Mouse (Mus musculus): ENCODE measurements around the gene Cxcl12.

Cxcl12 gene

DNA sequence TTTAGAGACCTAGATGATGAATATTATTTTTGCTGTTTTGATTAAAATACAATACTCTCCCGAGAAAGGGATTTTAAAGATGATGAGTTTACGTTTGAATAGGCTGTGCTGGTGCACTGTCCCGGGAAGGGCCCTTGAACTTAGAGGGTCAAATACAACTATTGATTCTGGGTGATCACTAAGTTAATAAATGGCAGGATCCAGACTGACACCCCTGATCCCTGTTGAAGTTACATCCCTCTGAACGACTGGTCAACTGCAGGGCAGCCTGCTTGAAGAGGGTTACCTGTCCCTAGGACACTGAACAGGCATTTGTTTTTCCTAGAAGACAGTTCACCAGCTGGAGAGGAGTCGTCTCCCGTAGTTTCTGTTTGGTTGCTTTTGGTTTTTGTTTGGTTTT, 4.0 kb downstream of the Cxcl12 start:
- in situ Hi-C loops (cut with MboI; ENCODE audit: low sequenced_read_pairs): loop anchor here (10.0 to 25.0 kb wide), 2 partner anchors 415 to 652 kb away; no protein-coding TSS in a partner anchor

- in situ Hi-C loops (cut with MboI; ENCODE audit: low sequenced_read_pairs): loop anchor here (10.0 to 25.0 kb wide), 2 partner anchors 413 to 651 kb away; no protein-coding TSS in a partner anchor
Observed at GRCm38 (mm10) chr6:117173876-117174275, 5.5 kb downstream of the Cxcl12 start.

DNA sequence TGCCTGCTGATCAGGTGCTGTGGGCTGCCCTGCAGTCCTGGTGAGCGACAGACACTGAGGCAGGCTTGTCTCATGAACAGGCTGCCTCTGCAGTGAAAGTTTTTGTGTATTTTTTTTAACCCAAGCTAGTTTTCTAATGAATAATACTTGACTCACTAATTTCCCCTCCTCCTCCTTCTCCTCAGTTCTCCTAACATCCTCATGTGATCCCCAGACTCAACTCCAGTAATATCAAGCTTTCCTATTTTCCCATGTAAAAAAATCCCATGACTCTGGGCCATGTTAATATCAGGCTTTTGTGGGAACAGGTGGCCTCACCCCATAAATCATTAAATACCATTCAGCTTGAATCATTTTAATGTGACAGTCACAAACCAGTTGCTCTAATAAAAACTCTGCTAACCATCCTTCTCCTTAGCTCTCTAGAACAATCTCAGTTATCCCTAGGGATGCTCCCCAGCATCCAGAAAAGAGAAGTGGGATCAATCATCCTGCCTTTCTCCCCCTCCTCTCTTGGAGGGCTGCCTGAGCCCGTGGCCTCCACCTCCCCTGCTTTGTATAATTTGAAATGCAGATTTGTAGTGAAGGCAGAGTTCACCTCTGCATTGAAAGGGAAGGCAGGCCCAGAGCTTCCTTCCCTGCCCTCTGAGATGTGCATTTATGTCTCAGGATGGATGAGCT, 6.9 kb downstream of the Cxcl12 start:
- in situ Hi-C loops (cut with MboI; ENCODE audit: low sequenced_read_pairs): loop anchor here (10.0 kb wide), 1 partner anchor 650 kb away; no protein-coding TSS in a partner anchor

DNA sequence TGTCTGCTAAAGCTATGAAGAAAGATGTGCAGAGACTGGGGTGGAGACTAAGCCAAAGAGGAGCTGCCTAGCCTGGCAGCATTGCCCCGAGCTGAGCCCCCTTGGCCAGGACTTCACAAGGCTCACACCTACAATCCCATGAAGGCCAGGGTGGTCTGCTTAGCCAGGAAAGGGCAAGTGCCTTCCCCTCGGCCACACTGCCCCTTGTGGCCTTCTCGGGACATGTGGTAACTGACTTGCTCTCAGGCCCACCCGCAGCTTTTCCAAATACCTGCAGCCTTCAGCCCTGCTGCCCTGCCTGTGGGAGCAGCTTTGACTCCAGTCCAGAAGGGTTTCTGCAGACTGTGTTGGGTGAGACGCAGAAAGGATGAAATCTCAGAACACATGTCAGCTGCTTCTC, 8.1 kb downstream of the Cxcl12 start:
- in situ Hi-C loops (cut with MboI; ENCODE audit: low sequenced_read_pairs): loop anchor here (10.0 kb wide), 1 partner anchor 648 kb away; no protein-coding TSS in a partner anchor

GRCm38 (mm10) chr6:117180303-117180702, 12.0 kb downstream of the Cxcl12 start:
- in situ Hi-C loops (cut with MboI; ENCODE audit: low sequenced_read_pairs): no loop called here

GRCm38 (mm10) chr6:117185381-117185780, 17.0 kb downstream of the Cxcl12 start:
- in situ Hi-C loops (cut with MboI; ENCODE audit: low sequenced_read_pairs): no loop called here

DNA sequence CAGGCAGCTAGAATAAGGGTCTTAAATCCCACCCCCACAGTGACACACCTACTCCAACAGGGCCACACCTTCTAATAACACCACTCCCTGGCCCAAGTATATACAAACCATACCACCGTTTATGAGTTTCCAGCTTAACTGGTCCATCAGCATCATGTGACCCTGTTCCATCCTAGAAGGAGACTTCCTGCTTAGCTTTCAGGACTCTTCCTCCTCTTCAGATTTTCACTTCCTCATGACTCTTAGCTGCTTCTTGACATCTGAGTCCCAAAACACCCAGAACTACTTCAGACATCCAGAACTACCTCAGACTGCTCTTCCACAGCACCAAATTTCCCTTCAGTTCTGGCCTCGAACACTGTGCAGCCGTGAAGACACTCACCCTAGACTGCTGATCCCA, 22.1 kb downstream of the Cxcl12 start:
- in situ Hi-C loops (cut with MboI; ENCODE audit: low sequenced_read_pairs): no loop called here

DNA sequence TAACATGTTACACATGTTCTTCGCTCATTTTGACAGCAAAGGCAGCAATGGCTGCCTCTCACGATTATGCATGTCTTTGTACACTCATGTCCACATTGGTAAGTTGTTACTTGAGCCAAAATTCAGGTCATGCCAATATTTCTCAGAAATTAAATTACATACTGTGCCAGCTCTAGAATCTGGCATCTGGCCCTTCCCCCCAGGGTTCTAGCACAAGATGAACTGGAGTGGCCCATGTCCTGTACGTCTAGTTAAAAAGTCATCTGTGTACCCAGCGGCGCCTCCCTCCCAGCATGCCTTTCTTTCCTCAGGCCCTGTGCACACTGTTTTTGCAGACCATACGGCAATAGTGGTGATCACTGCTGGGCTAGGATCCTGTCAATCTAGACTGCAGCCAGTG, 23.4 kb downstream of the Cxcl12 start:
- in situ Hi-C loops (cut with MboI; ENCODE audit: low sequenced_read_pairs): no loop called here

DNA sequence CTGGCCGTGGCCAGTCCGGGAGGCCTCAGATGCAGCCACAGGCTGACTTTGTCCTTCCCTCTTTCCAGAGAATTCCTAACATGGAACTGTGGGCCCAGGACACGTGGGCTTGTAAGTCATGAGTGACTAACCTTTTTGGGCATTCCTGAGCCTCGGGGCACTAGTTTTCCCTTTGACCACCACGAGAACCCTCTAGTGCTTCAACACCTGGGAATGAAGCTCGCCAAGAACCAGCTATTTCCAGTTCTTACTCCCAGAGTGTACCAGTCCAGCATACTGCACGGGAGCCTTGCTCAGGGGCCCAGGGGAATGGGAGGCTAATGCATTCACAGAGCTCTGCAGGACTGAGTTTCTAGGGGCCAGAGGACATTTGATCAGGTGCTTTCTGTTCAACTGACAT, 24.3 kb downstream of the Cxcl12 start:
- in situ Hi-C loops (cut with MboI; ENCODE audit: low sequenced_read_pairs): no loop called here

- in situ Hi-C loops (cut with MboI; ENCODE audit: low sequenced_read_pairs): no loop called here
Observed at GRCm38 (mm10) chr6:117195270-117195669, 26.9 kb downstream of the Cxcl12 start.

DNA sequence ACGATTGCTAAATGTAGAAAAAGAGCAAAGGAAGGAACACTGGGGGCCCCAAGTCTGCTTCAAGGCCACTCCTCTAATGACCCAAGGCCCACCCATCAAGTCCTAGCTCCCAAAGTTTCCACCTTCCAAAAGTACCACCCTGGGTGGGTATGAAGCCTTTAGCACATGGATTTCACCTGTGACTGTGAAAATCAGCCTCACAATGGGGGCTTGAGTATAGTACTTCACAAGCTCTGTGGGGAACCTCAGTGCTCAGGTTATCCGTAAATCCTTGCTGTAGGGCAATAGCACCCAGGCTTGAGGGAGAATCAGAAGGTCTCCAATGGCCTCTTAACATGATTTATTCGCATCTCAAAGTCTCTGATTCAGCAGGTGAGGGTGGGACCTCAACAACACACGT, 30.5 kb downstream of the Cxcl12 start:
- in situ Hi-C loops (cut with MboI; ENCODE audit: low sequenced_read_pairs): no loop called here

- in situ Hi-C loops (cut with MboI; ENCODE audit: low sequenced_read_pairs): no loop called here
Observed at GRCm38 (mm10) chr6:117199718-117200117, 31.4 kb downstream of the Cxcl12 start.

DNA sequence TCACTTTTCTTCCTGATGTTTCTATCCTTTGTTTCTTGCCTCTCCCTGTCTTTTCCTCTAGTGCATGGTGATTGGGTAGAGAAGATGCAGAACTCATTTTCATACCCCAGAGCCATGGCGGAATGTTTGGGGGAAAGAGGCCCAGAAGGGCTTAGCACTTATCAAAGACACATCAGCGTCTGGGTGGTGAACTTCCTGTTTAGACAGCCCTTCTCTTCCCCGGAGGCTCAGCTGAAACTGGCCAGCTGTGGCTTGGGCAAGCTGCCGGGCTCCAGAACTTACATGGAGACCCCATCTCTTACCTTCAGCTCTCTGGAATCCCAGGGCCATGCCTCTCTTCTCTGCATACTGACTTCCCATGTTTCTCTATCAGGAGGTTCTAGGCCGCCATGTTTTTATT, 32.6 kb downstream of the Cxcl12 start:
- in situ Hi-C loops (cut with MboI; ENCODE audit: low sequenced_read_pairs): no loop called here

- in situ Hi-C loops (cut with MboI; ENCODE audit: low sequenced_read_pairs): no loop called here
Observed at GRCm38 (mm10) chr6:117201396-117201795, 33.1 kb downstream of the Cxcl12 start.

DNA sequence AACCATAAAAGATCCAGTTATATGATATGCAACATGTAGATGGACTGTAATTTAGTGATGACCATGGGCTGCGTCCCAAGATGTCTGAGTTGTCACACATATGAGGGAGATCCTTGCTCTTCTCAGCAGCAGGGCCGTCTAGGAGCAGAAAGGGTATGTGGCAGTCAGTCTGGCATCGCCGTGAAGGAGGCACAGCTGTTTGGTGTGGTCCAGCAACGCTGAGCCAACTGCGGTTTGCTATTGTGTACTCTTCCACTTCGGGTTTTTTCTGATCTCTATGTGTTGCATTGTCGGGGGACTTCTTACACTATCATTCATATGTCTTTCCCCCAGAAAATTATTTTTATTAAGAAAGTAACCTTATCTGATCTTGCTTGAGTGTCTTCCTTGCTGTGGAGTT, 33.5 kb downstream of the Cxcl12 start:
- in situ Hi-C loops (cut with MboI; ENCODE audit: low sequenced_read_pairs): no loop called here

- in situ Hi-C loops (cut with MboI; ENCODE audit: low sequenced_read_pairs): no loop called here
Observed at GRCm38 (mm10) chr6:117202856-117203400, 34.6 kb downstream of the Cxcl12 start.

DNA sequence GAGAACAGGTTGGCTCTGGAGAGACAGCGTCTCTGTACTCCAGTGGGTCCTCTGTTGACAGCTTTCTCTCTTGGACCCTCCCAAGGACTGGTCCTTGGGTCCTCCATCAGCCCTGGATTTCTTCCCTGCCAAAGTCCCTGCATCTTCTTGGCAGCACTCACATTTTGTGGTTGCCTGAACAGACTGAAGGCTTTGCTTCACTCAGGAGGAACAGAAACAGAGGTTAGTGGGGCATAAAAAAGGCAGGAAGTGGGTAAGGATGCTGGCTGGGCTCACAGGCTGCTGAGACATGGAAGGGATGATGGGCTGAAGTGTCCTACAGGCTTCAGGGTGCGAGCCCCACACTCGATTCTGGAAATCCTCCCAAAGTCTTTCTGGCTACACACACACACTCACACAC, 35.8 kb downstream of the Cxcl12 start:
- in situ Hi-C loops (cut with MboI; ENCODE audit: low sequenced_read_pairs): no loop called here

- in situ Hi-C loops (cut with MboI; ENCODE audit: low sequenced_read_pairs): no loop called here
Observed at GRCm38 (mm10) chr6:117206834-117207233, 38.5 kb downstream of the Cxcl12 start.

- in situ Hi-C loops (cut with MboI; ENCODE audit: low sequenced_read_pairs): no loop called here
Observed at GRCm38 (mm10) chr6:117207289-117207688, 39.0 kb downstream of the Cxcl12 start.

GRCm38 (mm10) chr6:117210086-117210485, 41.8 kb downstream of the Cxcl12 start:
- in situ Hi-C loops (cut with MboI; ENCODE audit: low sequenced_read_pairs): no loop called here

GRCm38 (mm10) chr6:117210536-117210935, 42.2 kb downstream of the Cxcl12 start:
- in situ Hi-C loops (cut with MboI; ENCODE audit: low sequenced_read_pairs): no loop called here

DNA sequence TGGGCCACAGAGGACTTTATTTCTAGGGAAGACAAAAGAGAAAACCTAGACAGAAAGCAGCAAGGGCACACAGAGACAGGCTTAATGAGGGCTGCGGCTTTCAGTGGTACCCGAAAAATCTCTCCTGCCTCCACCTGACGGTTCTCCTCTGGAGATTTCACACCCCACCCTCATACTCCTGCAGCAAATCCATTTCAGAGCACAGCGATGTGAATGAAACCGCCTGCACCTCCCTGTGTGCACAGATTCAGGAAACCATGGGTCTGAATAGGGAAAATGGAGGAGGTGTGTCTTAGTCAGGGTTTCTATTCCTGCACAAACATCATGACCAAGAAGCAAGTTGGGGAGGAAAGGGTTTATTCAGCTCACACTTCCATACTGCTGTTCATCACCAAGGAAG, 46.2 kb downstream of the Cxcl12 start:
- in situ Hi-C loops (cut with MboI; ENCODE audit: low sequenced_read_pairs): no loop called here
